Mouse (Mus musculus) CH12.LX (cell line): ENCODE results near the gene Wnt5b. TPM values are rescaled to one million over a fixed set of nuclear protein-coding genes. Genes with fewer than 3 reads are reported as not detected.
A peak's percentile ranks its signal among the peaks of the same experiment; 100 is the strongest.

Experiments used
- DNase-seq: peaks from one replicate; pipeline ENCODE4 v3.0.0-alpha.2; 2013; ENCODE audit errors: extremely low read depth
- H3K27ac ChIP-seq: 2 replicates; pipeline ENCODE4 v1.5.1; 2012; ENCODE audit warnings: low read depth, mild to moderate bottlenecking, control low read depth, moderate library complexity; ENCODE audit not compliant: insufficient read depth
- H3K27me3 ChIP-seq: replicated peaks from 2 replicates; pipeline ENCODE3; 2012; ENCODE audit warnings: inconsistent platforms
- H3K36me3 ChIP-seq, 2 experiments: replicated peaks in 1 of 2; 2 replicates each; pipeline versions ENCODE3 to v1.6.1; 2012; ENCODE audit warnings: inconsistent platforms in 1 of 2, low read length in 1 of 2, mild to moderate bottlenecking in 1 of 2, mixed read lengths in 1 of 2, moderate library complexity in 1 of 2; ENCODE audit not compliant: control insufficient read depth in 1 of 2, insufficient read depth in 1 of 2
- H3K4me1 ChIP-seq, 2 experiments: 2 replicates each; pipeline ENCODE4 v1.6.1; 2012; ENCODE audit warnings: inconsistent platforms in 1 of 2, moderate library complexity in 1 of 2; ENCODE audit not compliant: insufficient read depth in 2 of 2, control insufficient read depth in 1 of 2
- H3K4me2 ChIP-seq: 2 replicates; pipeline ENCODE4 v1.6.1; 2012; ENCODE audit warnings: low read depth, mild to moderate bottlenecking, control low read depth; ENCODE audit not compliant: poor library complexity, insufficient read depth, severe bottlenecking
- H3K4me3 ChIP-seq, 3 experiments: fragments of 150-350 bp in 1 of 3; sonication (generic) in 1 of 3; replicated peaks in 1 of 3; 2 replicates each; pipeline versions ENCODE3 to v1.5.1; 2011 to 2012; ENCODE audit warnings: low read depth in 2 of 3, low read length in 2 of 3, mild to moderate bottlenecking in 2 of 3, moderate library complexity in 2 of 3, control low read depth in 1 of 3, improper control_type of control experiment in 1 of 3, inconsistent platforms in 1 of 3, mixed read lengths in 1 of 3; ENCODE audit not compliant: poor library complexity in 1 of 3
- H3K79me2 ChIP-seq: replicated peaks from 2 replicates; pipeline ENCODE4 v1.6.1; 2012; ENCODE audit warnings: mild to moderate bottlenecking, moderate library complexity; ENCODE audit not compliant: control insufficient read depth, poor library complexity, insufficient read depth, severe bottlenecking; ENCODE audit errors: extremely low read depth
- H3K9ac ChIP-seq: 2 replicates; pipeline ENCODE4 v1.6.1; 2012; ENCODE audit warnings: low read depth, mild to moderate bottlenecking, control low read depth, moderate library complexity; ENCODE audit not compliant: insufficient read depth
- H3K9me3 ChIP-seq: replicated peaks from 2 replicates; pipeline ENCODE3; 2012; ENCODE audit warnings: low read length, inconsistent platforms, mixed read lengths
- BHLHE40 ChIP-seq: IDR thresholded peaks from 2 replicates; pipeline ENCODE4 v1.6.1; 2011; ENCODE audit warnings: mild to moderate bottlenecking, low read depth, low read length, improper control_type of control experiment
- CHD2 ChIP-seq: IDR thresholded peaks from 2 replicates; pipeline ENCODE4 v1.6.1; 2011; ENCODE audit warnings: low read length, improper control_type of control experiment
- CTCF ChIP-seq, 2 experiments: IDR thresholded peaks in 1 of 2; conservative IDR thresholded peaks in 1 of 2; 2 replicates each; pipeline ENCODE4 v1.5.1; 2011 to 2012; ENCODE audit warnings: low read depth in 2 of 2, low read length in 2 of 2, improper control_type of control experiment in 1 of 2, inconsistent platforms in 1 of 2, mild to moderate bottlenecking in 1 of 2, moderate library complexity in 1 of 2
- EP300 ChIP-seq: IDR thresholded peaks from 2 replicates; pipeline ENCODE4 v1.6.1; 2011; ENCODE audit warnings: low read length, improper control_type of control experiment
- ETS1 ChIP-seq: conservative IDR thresholded peaks from 2 replicates; pipeline ENCODE4 v1.6.1; 2012; ENCODE audit warnings: low read depth, mild to moderate bottlenecking, inconsistent platforms, low read length, improper control_type of control experiment, moderate library complexity
- GABPA ChIP-seq: IDR thresholded peaks from 2 replicates; pipeline ENCODE4 v1.6.1; 2012; ENCODE audit warnings: low read depth, low read length, improper control_type of control experiment, inconsistent platforms; ENCODE audit not compliant: insufficient replicate concordance
- HCFC1 ChIP-seq: IDR thresholded peaks from 2 replicates; pipeline ENCODE4 v1.6.1; 2012; ENCODE audit warnings: low read depth, mild to moderate bottlenecking, inconsistent platforms, low read length, improper control_type of control experiment
- JUND ChIP-seq: conservative IDR thresholded peaks from 2 replicates; pipeline ENCODE4 v1.6.1; 2011; ENCODE audit warnings: low read depth, low read length, improper control_type of control experiment
- MAX ChIP-seq: IDR thresholded peaks from 2 replicates; pipeline ENCODE4 v1.6.1; 2011; ENCODE audit warnings: low read length, improper control_type of control experiment
- MYC ChIP-seq: IDR thresholded peaks from 2 replicates; pipeline ENCODE4 v1.6.1; 2011; ENCODE audit warnings: low read depth, mild to moderate bottlenecking, improper control_type of control experiment, low read length
- NELFE ChIP-seq: IDR thresholded peaks from 2 replicates; pipeline ENCODE4 v1.6.1; 2011; ENCODE audit warnings: low read depth, low read length, improper control_type of control experiment
- POLR2A ChIP-seq: IDR thresholded peaks from 2 replicates; pipeline ENCODE4 v1.6.1; 2011; ENCODE audit warnings: low read depth, mild to moderate bottlenecking, improper control_type of control experiment, low read length
- RCOR1 ChIP-seq: conservative IDR thresholded peaks from 2 replicates; pipeline ENCODE4 v1.6.1; 2012; ENCODE audit warnings: low read depth, mild to moderate bottlenecking, inconsistent platforms, low read length, improper control_type of control experiment
- SMC3 ChIP-seq: IDR thresholded peaks from 2 replicates; pipeline ENCODE4 v1.6.1; 2011; ENCODE audit warnings: low read depth, low read length, improper control_type of control experiment
- TCF12 ChIP-seq: IDR thresholded peaks from 2 replicates; pipeline ENCODE4 v1.6.1; 2014; ENCODE audit warnings: low read depth, mild to moderate bottlenecking, inconsistent platforms, low read length, improper control_type of control experiment
- UBTF ChIP-seq: IDR thresholded peaks from 2 replicates; pipeline ENCODE4 v1.6.1; 2012; ENCODE audit warnings: low read depth, mild to moderate bottlenecking, inconsistent platforms, low read length, improper control_type of control experiment, moderate library complexity
- USF1 ChIP-seq: IDR thresholded peaks from 2 replicates; pipeline ENCODE4 v1.6.1; 2014; ENCODE audit warnings: low read depth, mild to moderate bottlenecking, inconsistent platforms, low read length, improper control_type of control experiment
- USF2 ChIP-seq: conservative IDR thresholded peaks from 2 replicates; pipeline ENCODE4 v1.6.1; 2011; ENCODE audit warnings: low read depth, low read length, improper control_type of control experiment
- ZKSCAN1 ChIP-seq: IDR thresholded peaks from 2 replicates; pipeline ENCODE4 v1.6.1; 2012; ENCODE audit warnings: low read depth, inconsistent platforms, low read length, improper control_type of control experiment, borderline replicate concordance
- dilution Hi-C: fragments of 300-500 bp; cut with MboI; formaldehyde crosslinking; loops from 2 replicates; pipeline ENCODE4 v1.14.3; 2020; ENCODE audit warnings: low sequenced_read_pairs; ENCODE audit not compliant: extremely low pct_unique_long_range_greater_than_20kb, extremely low pct_ligation_motif_present
- in situ Hi-C: fragments of 300-500 bp; cut with MboI; formaldehyde crosslinking; loops from 3 replicates; pipeline ENCODE4 v1.14.3; 2019; ENCODE audit warnings: low sequenced_read_pairs, low pct_ligation_motif_present, low pct_unique_long_range_greater_than_20kb, mixed read lengths
- polyA plus RNA-seq: library from polyadenylated mRNA; unstranded; fragments of >175 nt; gene quantifications from 2 replicates; pipeline ENCODE4 v1.2.1, GENCODE M21; 2012; ENCODE audit warnings: low read depth; ENCODE audit not compliant: insufficient read length
- total RNA-seq, 2 experiments: library from RNA; depleted of rRNA; stranded (reverse); fragments of 300-350 nt in 1 of 2; fragments of >200 nt in 1 of 2; gene quantifications; 2 replicates each; pipeline ENCODE4 v1.2.3; 2012 to 2014

Gene Wnt5b
- total and polyA plus RNA-seq, 3 experiments = 1.2 to 2.0 (median 1.5) TPM

DNA sequence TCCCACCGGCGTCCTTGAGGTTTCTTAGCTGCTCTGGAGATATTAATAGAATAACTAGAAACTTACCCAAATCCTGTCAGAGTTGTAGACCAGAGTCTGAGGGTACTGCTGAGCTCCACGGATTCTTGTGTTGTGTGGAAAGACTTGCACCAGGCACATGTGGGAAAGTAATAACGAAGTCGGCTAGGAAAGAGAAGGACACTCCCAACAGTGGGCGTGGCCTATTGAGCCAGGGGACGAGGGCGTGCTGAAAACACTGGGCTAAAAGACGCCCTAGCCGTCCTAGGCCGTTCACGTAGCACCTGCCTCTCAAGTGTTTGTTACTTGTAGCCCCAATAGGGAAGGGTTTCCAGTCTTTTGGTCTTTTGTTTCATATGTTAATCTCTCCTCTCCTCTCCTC lies 126.8 kb downstream of the Wnt5b start, which contains the start of gene Adipor2:
Adipor2 (minus strand) TSS at position 351 of the 400 bp plus-strand sequence.
- H3K9me3 ChIP-seq = no peaks in the 10 kb centered on the region
- DNase-seq = no peak
- dilution Hi-C loops (no loop called here), in situ Hi-C loops (no loop called here)
- no peaks in the 10 kb centered on the region for H3K27me3 ChIP-seq
- no peak for TF ChIP-seq JUND
- no peak for TF ChIP-seq MYC
- no peak for TF ChIP-seq NELFE
- no peak for TF ChIP-seq ETS1
- peak within 1 kb of the TSS; percentile 3; the same call in 1 of the 2 replicates for H3K4me2 ChIP-seq
- no peak within 1 kb of the TSS for H3K27ac ChIP-seq
- H3K36me3 ChIP-seq = no peaks in the 10 kb centered on the region
- H3K4me1 ChIP-seq = no peaks in the 10 kb centered on the region
- H3K9ac ChIP-seq = no peak within 1 kb of the TSS
- no peak within 1 kb of the TSS for H3K4me3 ChIP-seq
- H3K79me2 ChIP-seq = no peaks in the 10 kb centered on the region

GRCm38 (mm10) chr6:119416643-119417042 lies 127.5 kb downstream of the Wnt5b start:
- in situ Hi-C loops = no loop called here
- Histone ChIP-seq H3K4me2 (no peak overlapping the region), H3K79me2 (no peaks in the 10 kb centered on the region), H3K36me3 (no peaks in the 10 kb centered on the region), H3K4me3 (no peak overlapping the region), H3K4me1 (no peaks in the 10 kb centered on the region), H3K27me3 (no peaks in the 10 kb centered on the region), H3K27ac (no peak overlapping the region), H3K9me3 (no peaks in the 10 kb centered on the region), H3K9ac (no peak overlapping the region)
- TF ChIP-seq JUND = no peak
- TF ChIP-seq BHLHE40 = no peak
- no peak for TF ChIP-seq POLR2A
- TF ChIP-seq MAX = no peak
- no peak for TF ChIP-seq ZKSCAN1
- no peak for TF ChIP-seq CHD2
- no peak for TF ChIP-seq GABPA
- TF ChIP-seq ETS1 = no peak
- no peak for TF ChIP-seq TCF12
- no peak for TF ChIP-seq USF1
- TF ChIP-seq RCOR1 = no peak
- no peak for TF ChIP-seq SMC3
- no peak for TF ChIP-seq EP300
- TF ChIP-seq CTCF (conservative IDR thresholded peaks at IDR 0.05 in 1 of 2, IDR thresholded peaks at IDR 0.05 in 1 of 2; ENCODE audit: low read depth in 2 of 2, low read length in 2 of 2) = no peak
- no peak for TF ChIP-seq HCFC1
- TF ChIP-seq UBTF = no peak
- no peak for TF ChIP-seq USF2
- no peak for DNase-seq
- dilution Hi-C loops = no loop called here
